9 mouse cellular contexts compared by ENCODE assay signal in genomic region chr10:50370611-50371010, GRCm38 (mm10).
DNase-seq lines count a peak whose midpoint lies in the region; ATAC-seq and TF ChIP-seq lines count a peak whose summit lies in the region.
"Had no signal": no experiment of that assay in that cellular context is flagged by ENCODE, and none has a peak within 500 bp of the region (broad histone marks: within the 10 kb centered on the region; RNA-seq: fewer than 3 reads in every experiment).

No protein-coding gene starts in this region.

- in situ Hi-C loops in CH12.LX (cut with MboI; ENCODE audit: low pct_ligation_motif_present, low pct_unique_long_range_greater_than_20kb, low sequenced_read_pairs), result no loop called here

- ATAC-seq in heart, postnatal 0 days (ENCODE audit: insufficient read depth, low read depth), result no peak

- H3K9me3 ChIP-seq in heart, postnatal 0 days (replicated peaks; ENCODE audit: control insufficient read depth, low read length), result no peaks in the 10 kb centered on the region
- no peaks in the 10 kb centered on the region for H3K9me3 ChIP-seq in heart, embryonic 10.5 days
- H3K9me3 ChIP-seq in CH12.LX (replicated peaks; ENCODE audit: low read length), result no peaks in the 10 kb centered on the region
- H3K9me3 ChIP-seq: liver, embryonic 13.5 days had no signal

- TF ChIP-seq POLR2A in CH12.LX (IDR thresholded peaks at IDR 0.05; ENCODE audit: low read depth, low read length), result no peak

- dilution Hi-C loops in CH12.LX (cut with MboI; ENCODE audit: extremely low pct_ligation_motif_present, extremely low pct_unique_long_range_greater_than_20kb, low sequenced_read_pairs), result no loop called here

- no peak overlapping the region for H3K4me2 ChIP-seq in heart, postnatal 0 days (ENCODE audit: low read depth, low read length)
- H3K4me2 ChIP-seq in CH12.LX (ENCODE audit: insufficient read depth, low read depth, poor library complexity, severe bottlenecking), result no peak overlapping the region
- H3K4me2 ChIP-seq: liver, embryonic 13.5 days had no signal

- H3K27ac ChIP-seq in heart, postnatal 0 days (ENCODE audit: low read depth), result no peak overlapping the region
- H3K27ac ChIP-seq in heart, embryonic 10.5 days, result no peak overlapping the region
- no peak overlapping the region for H3K27ac ChIP-seq in CH12.LX (ENCODE audit: insufficient read depth, low read depth)
- H3K27ac ChIP-seq: liver, embryonic 13.5 days had no signal

- TF ChIP-seq RAD21 in CH12.LX (IDR thresholded peaks at IDR 0.05; ENCODE audit: low read depth, low read length), result peak; percentile 68

- peak; percentile 49 for TF ChIP-seq CTCF in heart, postnatal 0 days (IDR thresholded peaks at IDR 0.05; ENCODE audit: low read depth)
- TF ChIP-seq CTCF in CH12.LX (conservative IDR thresholded peaks at IDR 0.05 in 1 of 2, IDR thresholded peaks at IDR 0.05 in 1 of 2; ENCODE audit: low read depth in 2 of 2, low read length in 2 of 2), result peak in 1 of 2 experiments; percentile 61; a peak in 2 of 4 replicates

- WGBS in heart, postnatal 0 days, result 55% methylated on average over 1 of the region's 1 CpGs
- 57% methylated on average over 1 of the region's 1 CpGs for WGBS in heart, embryonic 10.5 days

- H3K36me3 ChIP-seq in heart, postnatal 0 days (replicated peaks; ENCODE audit: control insufficient read depth, insufficient read depth, low read length), result no peaks in the 10 kb centered on the region
- H3K36me3 ChIP-seq in heart, embryonic 10.5 days, result no peaks in the 10 kb centered on the region
- H3K36me3 ChIP-seq in CH12.LX (replicated peaks in 1 of 2; ENCODE audit: control insufficient read depth in 1 of 2, insufficient read depth in 1 of 2, low read length in 1 of 2), result no peaks in the 10 kb centered on the region
- H3K36me3 ChIP-seq: liver, embryonic 13.5 days had no signal

- no peak for DNase-seq in heart, postnatal 0 days (ENCODE audit: low spot score)
- no peak for DNase-seq in heart, embryonic 10.5 days (ENCODE audit: low spot score)
- peak; percentile 21 for DNase-seq in CH12.LX (ENCODE audit: extremely low read depth)
- peak; percentile 16 for DNase-seq in cerebellum, adult 9-11 months
- DNase-seq in layer of hippocampus, adult 9-11 months, result peak; percentile 5
- DNase-seq in spleen, postnatal 4 days (ENCODE audit: low spot score in 2 of 2), result no peak
- no peak for DNase-seq in gastrocnemius, postnatal 4 days (ENCODE audit: low spot score in 2 of 2)
- no peak for DNase-seq in thymus, postnatal 14 days
- DNase-seq: liver, embryonic 13.5 days had no signal

- no peaks in the 10 kb centered on the region for H3K27me3 ChIP-seq in heart, postnatal 0 days (ENCODE audit: control insufficient read depth, insufficient read depth, low read length)
- no peaks in the 10 kb centered on the region for H3K27me3 ChIP-seq in heart, embryonic 10.5 days (ENCODE audit: insufficient read depth, poor library complexity, severe bottlenecking)
- H3K27me3 ChIP-seq in CH12.LX (replicated peaks), result no peaks in the 10 kb centered on the region
- H3K27me3 ChIP-seq: liver, embryonic 13.5 days had no signal

- H3K79me2 ChIP-seq in CH12.LX (replicated peaks; ENCODE audit: control insufficient read depth, extremely low read depth, insufficient read depth, poor library complexity, severe bottlenecking), result no peaks in the 10 kb centered on the region

- H3K4me3 ChIP-seq in heart, postnatal 0 days (ENCODE audit: low read depth, low read length), result no peak overlapping the region
- H3K4me3 ChIP-seq in heart, embryonic 10.5 days, result no peak overlapping the region
- no peak overlapping the region for H3K4me3 ChIP-seq in CH12.LX (replicated peaks in 1 of 3; ENCODE audit: low read depth in 2 of 3, low read length in 2 of 3, poor library complexity in 1 of 3)
- H3K4me3 ChIP-seq: liver, embryonic 13.5 days had no signal

- no peak for TF ChIP-seq EP300 in heart, postnatal 0 days (IDR thresholded peaks at IDR 0.05; ENCODE audit: low read depth)
- no peak for TF ChIP-seq EP300 in CH12.LX (IDR thresholded peaks at IDR 0.05; ENCODE audit: low read length)

- H3K9ac ChIP-seq in heart, postnatal 0 days (replicated peaks; ENCODE audit: low read depth, low read length), result no peak overlapping the region
- no peak overlapping the region for H3K9ac ChIP-seq in CH12.LX (ENCODE audit: insufficient read depth, low read depth)
- H3K9ac ChIP-seq: liver, embryonic 13.5 days had no signal

- H3K4me1 ChIP-seq in heart, postnatal 0 days (ENCODE audit: control insufficient read depth, insufficient read depth), result no peaks in the 10 kb centered on the region
- no peaks in the 10 kb centered on the region for H3K4me1 ChIP-seq in heart, embryonic 10.5 days
- peaks cover 0 to 10% of the 10 kb centered on the region in 2 experiments; a peak in 2 of 4 replicates for H3K4me1 ChIP-seq in CH12.LX (ENCODE audit: control insufficient read depth in 1 of 2, insufficient read depth in 2 of 2)
- H3K4me1 ChIP-seq: liver, embryonic 13.5 days had no signal

TF ChIP-seq in CH12.LX, 34 proteins besides CTCF, POLR2A, EP300 and RAD21:
- no peak for TF ChIP-seq ELF1 (IDR thresholded peaks at IDR 0.05; ENCODE audit: low read depth, low read length)
- peak; percentile 48 for TF ChIP-seq SMC3 (IDR thresholded peaks at IDR 0.05; ENCODE audit: low read depth, low read length)
- no peak for TF ChIP-seq CHD2 (IDR thresholded peaks at IDR 0.05; ENCODE audit: low read length)

Comparison
In these comparisons a context has a peak if more than half of its experiments do, and no peak if none do; other contexts are left out.
1. DNase-seq: peak in CH12.LX (single experiment), cerebellum, adult 9-11 months (single experiment) and layer of hippocampus, adult 9-11 months (single experiment); none in heart, postnatal 0 days (single experiment), heart, embryonic 10.5 days (single experiment), spleen, postnatal 4 days (0 of 2), gastrocnemius, postnatal 4 days (0 of 2) and thymus, postnatal 14 days (single experiment).